Mouse (Mus musculus): ENCODE measurements around the gene Timmdc1. TPM values are rescaled to one million over a fixed set of nuclear protein-coding genes. Genes with fewer than 3 reads are reported as not detected.

Timmdc1 gene
- polyA plus RNA-seq, 1 experiment: 9.9 TPM

DNA sequence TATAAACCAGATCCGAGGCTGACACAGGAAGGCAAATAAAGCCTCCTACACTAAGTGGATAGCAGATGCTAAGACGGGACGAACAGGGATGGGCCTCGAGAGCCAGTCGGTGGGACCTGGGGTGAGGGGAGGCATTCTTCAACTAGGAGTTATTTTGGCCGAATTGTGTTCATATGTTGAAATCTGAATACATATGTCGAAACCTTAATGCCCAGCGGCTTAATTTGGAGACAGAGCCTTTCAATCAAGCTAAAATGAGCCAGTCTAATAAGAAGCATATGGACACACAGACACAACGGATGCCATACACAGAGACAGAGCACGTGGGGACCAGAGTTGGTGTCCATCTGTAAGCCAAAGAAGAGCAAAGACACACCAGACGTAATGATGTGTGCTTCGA, 74.0 kb downstream of the Timmdc1 start:
- 92% methylated on average over 12 of the region's 12 CpGs for WGBS
- no peak for DNase-seq (ENCODE audit: low read depth, low spot score)

Other genes starting within 250 kb of the Timmdc1 start
- gene Nr1i2, start 227.8 kb downstream of the Timmdc1 start, polyA plus RNA-seq (2012; rRNA removed): 44.9 and 61.9 TPM in 2 replicates
- gene Maats1, start 180.5 kb downstream of the Timmdc1 start, polyA plus RNA-seq (2012; rRNA removed): 0.04 and 0.12 TPM in 2 replicates
- gene Cox17, start 175.7 kb downstream of the Timmdc1 start, polyA plus RNA-seq (2012; rRNA removed): 73.5 and 90.3 TPM in 2 replicates
- not detected in 2 replicates for gene Gm21987, start 175.6 kb downstream of the Timmdc1 start, polyA plus RNA-seq (2012; rRNA removed)
- gene Popdc2, start 160.5 kb downstream of the Timmdc1 start, polyA plus RNA-seq (2012; rRNA removed): 16.9 and 18.7 TPM in 2 replicates
- gene Pla1a, start 89.5 kb downstream of the Timmdc1 start, polyA plus RNA-seq (2012; rRNA removed): 2.1 and 2.2 TPM in 2 replicates
- 16.8 and 16.9 TPM in 2 replicates for gene Adprh, start 70.0 kb downstream of the Timmdc1 start, polyA plus RNA-seq (2012; rRNA removed)
- gene Cd80, start 67.1 kb downstream of the Timmdc1 start, polyA plus RNA-seq (2012; rRNA removed): 0.46 and 0.59 TPM in 2 replicates
- gene Poglut1, start 27.6 kb upstream of the Timmdc1 start, polyA plus RNA-seq (2012; rRNA removed): 10.3 and 12.6 TPM in 2 replicates
- 63.7 and 65.3 TPM in 2 replicates for gene Tmem39a, start 36.0 kb upstream of the Timmdc1 start, polyA plus RNA-seq (2012; rRNA removed)
- gene Arhgap31, start 190.6 kb upstream of the Timmdc1 start, polyA plus RNA-seq (2012; rRNA removed): 2.1 and 4.6 TPM in 2 replicates
- gene B4galt4, start 219.6 kb upstream of the Timmdc1 start, polyA plus RNA-seq (2012; rRNA removed): 14.7 and 17.8 TPM in 2 replicates

Measured in large intestine, adult 2 months (tissue).